In the genomic region with DNA sequence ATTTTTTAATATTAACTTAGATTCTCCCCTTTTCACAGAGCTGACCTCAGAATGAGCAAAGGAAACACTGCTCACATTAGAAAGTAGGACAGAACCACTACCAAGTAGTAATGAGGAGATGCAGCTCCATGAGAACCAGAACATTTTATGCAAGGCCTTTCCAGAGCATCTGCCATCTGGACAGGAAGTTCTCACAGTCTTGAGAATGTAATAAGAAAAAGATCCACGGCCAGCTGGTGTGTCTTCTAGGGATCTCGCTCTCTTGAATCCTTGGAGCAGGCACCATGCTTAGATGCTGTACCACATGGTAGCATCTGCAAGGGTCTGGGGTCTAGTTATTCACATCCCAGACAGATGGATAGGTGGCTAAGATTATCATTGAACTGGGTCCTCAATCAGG, we compare ENCODE assay signal across 16 mouse cellular contexts.
"Had no signal": no experiment of that assay in that cellular context is flagged by ENCODE, and none has a peak within 500 bp of the region (broad histone marks: within the 10 kb centered on the region; RNA-seq: fewer than 3 reads in every experiment).

No protein-coding gene starts in this region.

- DNase-seq: gastrocnemius, adult 2 months; gastrocnemius, postnatal 10 days; gastrocnemius, postnatal 25 days; heart, postnatal 10 days; heart, postnatal 4 days; kidney, adult 18-20 months; kidney, adult 8-10 months; kidney, postnatal 10 days; kidney, postnatal 25 days; kidney, postnatal 4 days; liver; liver, embryonic 13.5 days had no signal

- ATAC-seq: hindbrain, embryonic 16.5 days; inflammation-experienced regulatory T-cells, adult 6 months; intestine, embryonic 15.5 days; intestine, postnatal 0 days had no signal
